Mouse (Mus musculus): ENCODE data around the gene Smarca5.

GRCm38 (mm10) chr8:80682594-80682993, 56.7 kb downstream of the Smarca5 start:
- TF ChIP-seq POLR2A (IDR thresholded peaks at IDR 0.05; ENCODE audit: low read depth, low read length): no peak
- TF ChIP-seq CTCF (IDR thresholded peaks at IDR 0.05; ENCODE audit: borderline replicate concordance, insufficient read depth, low read length): no peak

All from embryonic fibroblast, embryonic 13.5 days (primary cell).